ENCODE assay signal across 14 mouse cellular contexts in genomic region chr10:99336091-99336490, GRCm38 (mm10).
DNase-seq lines count a peak whose midpoint lies in the region; ATAC-seq lines count a peak whose summit lies in the region.
"Had no signal": no experiment of that assay in that cellular context is flagged by ENCODE, and none has a peak within 500 bp of the region (broad histone marks: within the 10 kb centered on the region; RNA-seq: fewer than 3 reads in every experiment).

No protein-coding gene starts in this region.

- DNase-seq in cerebellum, postnatal 14 days, result peak; percentile 5 to 17
- no peak for DNase-seq in cerebellum, adult 8-10 months
- peak; percentile 52 for DNase-seq in heart, postnatal 4 days
- no peak for DNase-seq in heart, adult 8-10 months (ENCODE audit: low spot score)
- peak; percentile 47 for DNase-seq in adrenal gland, adult 2 months
- DNase-seq in Muller cell, postnatal 12 days (ENCODE audit: inconsistent ontology term), result no peak
- DNase-seq: cerebellum, adult 11-12 months; left cerebral cortex, postnatal 4 days; lung, adult 18-20 months; thymus, postnatal 25 days had no signal

- ATAC-seq in hematopoietic stem cell, adult 5-6 weeks (replicated peaks in 1 of 2; ENCODE audit: insufficient read depth in 1 of 2, low FRiP score in 2 of 2, low TSS enrichment in 1 of 2, low read depth in 1 of 2, poor library complexity in 2 of 2, severe bottlenecking in 2 of 2), result peak; percentile 49 to 58; a peak in 2 of 4 replicates
- ATAC-seq: forebrain, embryonic 15.5 days; intestine, embryonic 15.5 days; midbrain, embryonic 13.5 days had no signal

Comparison
In these comparisons a context has a peak if more than half of its experiments do, and no peak if none do; other contexts are left out.
1. DNase-seq: peak in cerebellum, postnatal 14 days (2 of 2), heart, postnatal 4 days (single experiment) and adrenal gland, adult 2 months (single experiment); none in cerebellum, adult 8-10 months (single experiment), heart, adult 8-10 months (single experiment) and Muller cell, postnatal 12 days (single experiment).